Mouse (Mus musculus): ENCODE measurements at regions not wholly inside any gene's neighbourhood (a gene's known extent, or its start where the extent isn't known, plus 50 kb on each side); places are given as distances from the start of the nearest gene placed in this dataset.

GRCm38 (mm10) chr7:125254302-125254701 lies 190.2 kb upstream of the Kdm8 start:
- TF ChIP-seq CTCF (IDR thresholded peaks at IDR 0.05): no peak
- H3K27ac ChIP-seq: no peak overlapping the region
- intact Hi-C loops (cut with DNase I): no loop called here
- DNase-seq (ENCODE audit: extremely low spot score in 1 of 2, low spot score in 2 of 2): no peak
- H3K4me3 ChIP-seq: no peak overlapping the region

- intact Hi-C loops (cut with DNase I): no loop called here
- no peak for DNase-seq (ENCODE audit: extremely low spot score in 1 of 2, low spot score in 2 of 2)
- Histone ChIP-seq H3K27ac (no peak overlapping the region), H3K4me3 (no peak overlapping the region)
- no peak for TF ChIP-seq CTCF (IDR thresholded peaks at IDR 0.05)
These were observed 185.5 kb upstream of the Kdm8 start for GRCm38 (mm10) chr7:125259016-125259415.

GRCm38 (mm10) chr7:125262133-125262532 lies 182.3 kb upstream of the Kdm8 start:
- intact Hi-C loops (cut with DNase I): no loop called here
- Histone ChIP-seq H3K4me3 (no peak overlapping the region), H3K27ac (no peak overlapping the region)
- DNase-seq (ENCODE audit: extremely low spot score in 1 of 2, low spot score in 2 of 2): no peak
- TF ChIP-seq CTCF (IDR thresholded peaks at IDR 0.05): no peak

- Histone ChIP-seq H3K4me3 (no peak overlapping the region), H3K27ac (no peak overlapping the region)
- no peak for DNase-seq (ENCODE audit: extremely low spot score in 1 of 2, low spot score in 2 of 2)
- TF ChIP-seq CTCF (IDR thresholded peaks at IDR 0.05): no peak
- intact Hi-C loops (cut with DNase I): no loop called here
These were observed 181.7 kb upstream of the Kdm8 start for GRCm38 (mm10) chr7:125262672-125263365.

GRCm38 (mm10) chr7:125263756-125264155 lies 180.7 kb upstream of the Kdm8 start:
- no peak overlapping the region for H3K27ac ChIP-seq
- intact Hi-C loops (cut with DNase I): no loop called here

GRCm38 (mm10) chr7:125270711-125271110 lies 173.8 kb upstream of the Kdm8 start:
- Histone ChIP-seq H3K4me3 (no peak overlapping the region), H3K27ac (no peak overlapping the region)
- intact Hi-C loops (cut with DNase I): no loop called here
- DNase-seq (ENCODE audit: extremely low spot score in 1 of 2, low spot score in 2 of 2): no peak
- no peak for TF ChIP-seq CTCF (IDR thresholded peaks at IDR 0.05)

More at GRCm38 (mm10) chr7:125263756-125264155, 180.7 kb upstream of the Kdm8 start:
- DNase-seq (ENCODE audit: extremely low spot score in 1 of 2, low spot score in 2 of 2): no peak
- H3K4me3 ChIP-seq: no peak overlapping the region
- peak; percentile 30 for TF ChIP-seq CTCF (IDR thresholded peaks at IDR 0.05)

GRCm38 (mm10) chr7:125271356-125271755 lies 173.1 kb upstream of the Kdm8 start:
- no peak for DNase-seq (ENCODE audit: extremely low spot score in 1 of 2, low spot score in 2 of 2)
- H3K27ac ChIP-seq: no peak overlapping the region
- TF ChIP-seq CTCF (IDR thresholded peaks at IDR 0.05): no peak
- intact Hi-C loops (cut with DNase I): no loop called here
- no peak overlapping the region for H3K4me3 ChIP-seq

- no peak for DNase-seq (ENCODE audit: extremely low spot score in 1 of 2, low spot score in 2 of 2)
- no peak overlapping the region for H3K27ac ChIP-seq
- H3K4me3 ChIP-seq: no peak overlapping the region
- intact Hi-C loops (cut with DNase I): no loop called here
- TF ChIP-seq CTCF (IDR thresholded peaks at IDR 0.05): no peak
These were observed 163.1 kb upstream of the Kdm8 start for GRCm38 (mm10) chr7:125281371-125281770.

GRCm38 (mm10) chr7:125295226-125295625 lies 149.2 kb upstream of the Kdm8 start:
- Histone ChIP-seq H3K27ac (no peak overlapping the region), H3K4me3 (no peak overlapping the region)
- intact Hi-C loops (cut with DNase I): no loop called here
- DNase-seq (ENCODE audit: extremely low spot score in 1 of 2, low spot score in 2 of 2): no peak
- no peak for TF ChIP-seq CTCF (IDR thresholded peaks at IDR 0.05)

- intact Hi-C loops (cut with DNase I): no loop called here
- no peak for TF ChIP-seq CTCF (IDR thresholded peaks at IDR 0.05)
- DNase-seq (ENCODE audit: extremely low spot score in 1 of 2, low spot score in 2 of 2): no peak
These were observed 136.0 kb upstream of the Kdm8 start for GRCm38 (mm10) chr7:125308433-125308832.

GRCm38 (mm10) chr7:125310971-125311370 lies 133.5 kb upstream of the Kdm8 start:
- Histone ChIP-seq H3K4me3 (no peak overlapping the region), H3K27ac (no peak overlapping the region)
- TF ChIP-seq CTCF (IDR thresholded peaks at IDR 0.05): no peak
- peak in 1 of 2 experiments; percentile 19 for DNase-seq (ENCODE audit: extremely low spot score in 1 of 2, low spot score in 2 of 2)
- intact Hi-C loops (cut with DNase I): no loop called here

More at GRCm38 (mm10) chr7:125308433-125308832, 136.0 kb upstream of the Kdm8 start:
- Histone ChIP-seq H3K27ac (no peak overlapping the region), H3K4me3 (no peak overlapping the region)

GRCm38 (mm10) chr7:125313604-125314003 lies 130.9 kb upstream of the Kdm8 start:
- intact Hi-C loops (cut with DNase I): no loop called here
- Histone ChIP-seq H3K27ac (no peak overlapping the region), H3K4me3 (no peak overlapping the region)
- no peak for TF ChIP-seq CTCF (IDR thresholded peaks at IDR 0.05)
- no peak for DNase-seq (ENCODE audit: extremely low spot score in 1 of 2, low spot score in 2 of 2)

- no peak overlapping the region for H3K27ac ChIP-seq
- intact Hi-C loops (cut with DNase I): no loop called here
- no peak for DNase-seq (ENCODE audit: extremely low spot score in 1 of 2, low spot score in 2 of 2)
- no peak for TF ChIP-seq CTCF (IDR thresholded peaks at IDR 0.05)
- H3K4me3 ChIP-seq: no peak overlapping the region
These were observed 109.7 kb upstream of the Kdm8 start for GRCm38 (mm10) chr7:125334769-125335168.

Data from left cerebral cortex, adult 2 months (tissue).